Mouse (Mus musculus) spleen, adult 2 months (tissue): ENCODE measurements around the gene Rufy4. TPM values are rescaled to one million over a fixed set of nuclear protein-coding genes. Genes with fewer than 3 reads are reported as not detected.

ENCODE experiments used
- DNase-seq, 2 experiments: peaks; one replicate each; pipeline versions ENCODE4 v3.0.0 to v3.0.0-alpha.2; 2012 to 2021; ENCODE audit warnings: low spot score in 2 of 2, low read depth in 1 of 2
- H3K27ac ChIP-seq: fragments of 200-500 bp; 2 replicates; pipeline ENCODE4 v1.5.1; 2012; ENCODE audit warnings: low read length, inconsistent platforms; ENCODE audit not compliant: insufficient read depth
- H3K27me3 ChIP-seq: fragments of 200-500 bp; 2 replicates; pipeline ENCODE4 v1.6.1; 2012; ENCODE audit warnings: mild to moderate bottlenecking, moderate library complexity, low read length, inconsistent platforms; ENCODE audit not compliant: control insufficient read depth, insufficient read depth
- H3K36me3 ChIP-seq: fragments of 200-500 bp; 2 replicates; pipeline ENCODE4 v1.6.1; 2012; ENCODE audit warnings: mild to moderate bottlenecking, low read length, inconsistent platforms; ENCODE audit not compliant: control insufficient read depth, insufficient read depth
- H3K4me1 ChIP-seq: fragments of 200-500 bp; 2 replicates; pipeline ENCODE4 v1.6.1; 2011; ENCODE audit warnings: inconsistent platforms; ENCODE audit not compliant: control insufficient read depth, insufficient read depth, insufficient read length
- H3K4me3 ChIP-seq: fragments of 200-500 bp; 2 replicates; pipeline ENCODE4 v1.5.1; 2011; ENCODE audit warnings: mild to moderate bottlenecking, inconsistent platforms; ENCODE audit not compliant: insufficient read depth, insufficient read length; ENCODE audit errors: extremely low read depth
- CTCF ChIP-seq: fragments of 200-500 bp; IDR thresholded peaks from 2 replicates; pipeline ENCODE4 v1.5.1; 2011; ENCODE audit warnings: mild to moderate bottlenecking, inconsistent platforms; ENCODE audit not compliant: insufficient read depth, insufficient read length, insufficient replicate concordance; ENCODE audit errors: extremely low read depth
- POLR2A ChIP-seq: fragments of 200-500 bp; IDR thresholded peaks from 2 replicates; pipeline ENCODE4 v1.6.1; 2011; ENCODE audit warnings: low read depth, low read length, inconsistent platforms
- WGBS: fragments of 180-500 bp; shearing (Covaris S2); methylation state at CpG from one replicate; pipeline ENCODE4 v1.1.7; 2018; 5-methylcytosine and 5-hydroxymethylcytosine counted together
- polyA plus RNA-seq: library from polyadenylated mRNA; depleted of rRNA; stranded (reverse); fragments of >200 nt; gene quantifications from 2 replicates; pipeline ENCODE4 v1.2.3, GENCODE M21; 2012

Rufy4 gene
- polyA plus RNA-seq, 1 experiment, result 0.67 TPM

DNA sequence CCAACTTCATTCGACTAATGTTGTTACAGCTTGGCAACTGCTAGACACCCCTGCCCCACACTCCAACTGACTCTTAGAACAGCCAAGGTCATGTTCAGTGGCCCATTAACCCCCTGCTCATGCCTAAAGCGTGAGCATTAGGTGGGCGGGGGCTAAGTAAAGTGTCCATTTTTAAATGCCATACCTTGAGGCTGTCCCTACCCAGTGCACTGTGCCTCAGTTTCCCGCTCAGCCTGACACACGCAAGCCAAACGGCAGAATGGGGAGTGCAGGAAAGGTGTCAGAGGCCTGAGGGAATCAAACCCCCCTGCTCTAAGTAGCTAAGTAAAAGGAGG lies 13.7 kb upstream of the Rufy4 start:
- no peaks in the 10 kb centered on the region for H3K4me1 ChIP-seq

DNA sequence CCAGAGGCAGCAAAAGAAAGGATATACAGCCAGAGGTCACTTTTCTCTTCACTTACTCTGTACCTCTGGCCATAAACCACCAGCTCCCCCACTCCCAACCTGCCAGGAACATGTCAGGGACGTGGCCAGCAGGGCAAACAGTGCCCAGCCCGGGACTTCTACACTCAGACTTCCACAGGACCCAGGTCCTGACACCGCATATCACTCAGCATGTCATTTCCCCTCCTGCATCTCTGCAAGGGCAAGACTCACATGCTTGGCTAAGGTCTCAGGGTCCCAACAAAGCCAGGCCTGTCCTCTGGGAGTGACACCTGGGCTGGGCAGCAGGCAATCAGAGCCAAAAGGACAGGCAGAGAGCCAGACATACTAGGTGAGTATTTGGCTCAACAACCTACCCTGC lies 12.3 kb upstream of the Rufy4 start:
- Histone ChIP-seq H3K4me1 (no peaks in the 10 kb centered on the region), H3K27ac (no peak overlapping the region), H3K4me3 (no peak overlapping the region), H3K27me3 (no peaks in the 10 kb centered on the region), H3K36me3 (no peaks in the 10 kb centered on the region)
- no peak for DNase-seq
- TF ChIP-seq CTCF (no peak), POLR2A (no peak)
- WGBS, result 66% methylated on average over 3 of the region's 3 CpGs

More for the DNA sequence above, 13.7 kb upstream of the Rufy4 start:
- TF ChIP-seq POLR2A (no peak), CTCF (no peak)
- Histone ChIP-seq H3K27me3 (no peaks in the 10 kb centered on the region), H3K4me3 (no peak overlapping the region), H3K27ac (no peak overlapping the region), H3K36me3 (no peaks in the 10 kb centered on the region)
- no peak for DNase-seq
- 84% methylated on average over 6 of the region's 6 CpGs for WGBS

DNA sequence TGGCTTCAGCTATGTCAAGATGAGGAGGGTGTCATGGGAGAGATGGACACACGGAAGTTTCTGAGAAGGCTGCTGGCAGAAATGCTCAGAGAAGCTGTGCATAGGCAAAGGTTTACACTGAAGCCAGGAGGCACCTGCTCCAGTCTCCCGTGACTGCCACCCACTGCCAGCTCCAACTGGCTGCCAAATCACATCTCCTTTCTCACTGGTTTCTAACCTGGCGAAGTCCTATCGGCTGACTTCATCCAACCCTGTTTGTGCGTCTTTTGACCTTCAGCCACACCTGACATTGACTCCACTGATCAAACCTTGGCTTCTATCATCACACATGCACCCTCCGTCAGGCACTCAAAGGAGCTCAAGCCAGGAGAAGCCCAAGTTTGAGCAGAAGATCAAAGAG lies 7.5 kb upstream of the Rufy4 start:
- no peak for TF ChIP-seq CTCF
- TF ChIP-seq POLR2A, result no peak
- 92% methylated on average over 6 of the region's 6 CpGs for WGBS
- DNase-seq, result no peak

DNA sequence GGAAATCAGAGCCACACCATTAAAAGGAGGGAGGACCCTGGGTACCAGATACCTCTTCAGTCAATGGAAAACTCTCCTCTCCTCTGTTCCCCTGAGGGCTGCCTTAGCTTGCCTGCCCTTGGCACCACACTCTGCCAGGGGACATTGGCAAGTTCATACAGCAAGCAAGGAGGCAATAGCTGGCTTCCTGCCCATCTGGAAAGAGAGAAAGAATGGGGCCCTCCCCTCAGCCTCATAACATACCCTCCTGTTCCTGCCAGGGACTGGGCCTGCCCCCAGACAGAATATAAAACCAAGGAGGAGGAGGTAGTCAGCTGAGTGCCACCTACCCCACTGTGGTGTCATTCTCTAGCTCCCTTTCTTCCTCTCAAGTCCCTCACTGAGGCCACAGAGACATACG lies 6.2 kb upstream of the Rufy4 start:
- no peaks in the 10 kb centered on the region for H3K4me1 ChIP-seq
- TF ChIP-seq POLR2A, result no peak
- no peak for TF ChIP-seq CTCF
- no peak overlapping the region for H3K27ac ChIP-seq
- H3K4me3 ChIP-seq, result no peak overlapping the region
- H3K36me3 ChIP-seq, result no peaks in the 10 kb centered on the region
- peaks cover under 1% of the 10 kb centered on the region; the same call in 1 of the 2 replicates for H3K27me3 ChIP-seq
- no peak for DNase-seq
- WGBS, result 65% methylated on average over 1 of the region's 1 CpGs

More for the DNA sequence above, 7.5 kb upstream of the Rufy4 start:
- Histone ChIP-seq H3K4me1 (no peaks in the 10 kb centered on the region), H3K27ac (no peak overlapping the region), H3K36me3 (no peaks in the 10 kb centered on the region), H3K27me3 (no peaks in the 10 kb centered on the region), H3K4me3 (no peak overlapping the region)

DNA sequence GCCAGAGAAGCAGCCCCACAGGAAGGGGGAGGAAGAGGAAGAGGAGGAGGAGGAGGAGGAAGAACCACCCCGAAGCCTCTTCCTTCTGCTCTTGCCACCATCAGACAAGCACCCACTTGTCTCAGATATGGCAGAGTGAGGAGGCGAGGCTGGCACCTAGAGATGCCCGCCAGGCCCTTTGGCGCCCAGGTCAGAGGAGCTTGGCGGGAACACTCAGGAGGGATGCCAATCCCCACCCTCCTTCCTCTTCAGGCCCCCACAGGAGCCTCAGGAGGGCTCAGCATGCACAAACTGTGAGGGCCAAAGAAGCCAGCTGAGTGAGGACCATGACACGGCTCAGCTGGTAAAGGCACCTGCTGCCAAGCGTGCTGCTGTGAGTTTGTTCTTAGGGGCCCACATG lies 4.2 kb upstream of the Rufy4 start:
- H3K27me3 ChIP-seq, result peaks cover 7% of the 10 kb centered on the region
- DNase-seq, result no peak
- H3K27ac ChIP-seq, result no peak overlapping the region
- TF ChIP-seq POLR2A (no peak), CTCF (no peak)
- H3K36me3 ChIP-seq, result no peaks in the 10 kb centered on the region
- H3K4me1 ChIP-seq, result no peaks in the 10 kb centered on the region
- whole genome bisulfite sequencing, result 55% methylated on average over 7 of the region's 7 CpGs
- H3K4me3 ChIP-seq, result no peak overlapping the region

DNA sequence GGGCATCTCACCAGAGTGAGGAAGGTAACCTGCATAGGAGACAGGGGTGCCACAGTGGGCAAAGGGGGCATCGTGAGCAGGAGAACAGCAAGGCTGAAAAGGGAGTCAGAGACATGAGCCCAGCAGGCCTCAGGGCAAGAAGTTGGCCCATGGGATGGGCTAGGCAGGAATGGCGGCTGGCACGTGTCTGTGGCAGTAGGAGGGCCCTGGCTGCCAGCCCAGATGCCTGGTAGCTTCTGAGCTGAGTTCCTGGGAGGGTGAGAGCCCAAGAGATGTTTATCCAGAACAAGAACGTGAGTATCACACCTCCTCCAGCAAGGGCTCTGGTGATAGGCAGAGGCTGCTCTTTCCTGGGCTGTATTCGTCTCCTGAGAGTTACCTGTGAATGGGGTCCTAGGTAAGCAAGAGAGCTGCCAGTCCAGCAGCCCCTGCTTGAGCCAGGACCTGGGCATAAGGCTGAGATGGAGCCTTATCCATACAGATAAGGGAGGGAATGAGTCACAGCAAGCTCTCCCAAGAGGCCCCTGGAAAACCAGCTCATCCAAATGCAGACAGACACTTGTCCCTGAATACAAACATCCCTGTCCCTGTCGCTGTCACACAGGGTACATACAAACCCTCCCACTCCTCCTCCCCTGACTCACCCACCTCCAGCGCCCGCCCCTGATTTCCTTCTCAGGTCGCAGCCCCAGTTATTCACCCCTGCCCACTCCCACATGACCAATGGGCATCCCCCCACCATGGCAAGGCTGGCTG lies 3.3 kb upstream of the Rufy4 start:
- TF ChIP-seq POLR2A, result no peak
- TF ChIP-seq CTCF, result no peak
- H3K27ac ChIP-seq, result no peak overlapping the region
- no peaks in the 10 kb centered on the region for H3K4me1 ChIP-seq
- H3K4me3 ChIP-seq, result no peak overlapping the region
- DNase-seq, result no peak
- H3K27me3 ChIP-seq, result peaks cover 7% of the 10 kb centered on the region
- H3K36me3 ChIP-seq, result no peaks in the 10 kb centered on the region
- WGBS, result 55% methylated on average over 9 of the region's 9 CpGs

DNA sequence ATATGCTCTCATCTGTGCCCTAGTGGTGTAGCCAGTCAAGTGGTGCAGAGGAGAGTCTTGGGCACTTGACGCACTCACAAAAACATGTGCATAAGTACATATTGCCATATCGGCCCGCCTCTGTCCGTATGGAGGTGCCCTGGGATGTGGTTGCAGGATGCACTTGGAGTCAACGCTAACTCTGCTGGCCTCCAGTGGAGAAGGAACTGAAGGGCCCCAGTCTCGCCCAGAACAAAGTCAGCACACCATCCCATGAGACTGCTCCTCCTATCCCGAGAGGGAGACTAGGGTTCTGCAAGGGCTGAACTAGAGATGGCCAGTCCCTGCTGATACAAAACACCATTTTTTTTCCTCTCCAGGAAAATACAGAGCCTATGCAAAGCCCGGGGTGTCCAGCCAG lies 2.1 kb upstream of the Rufy4 start:
- peaks cover 7% of the 10 kb centered on the region for H3K27me3 ChIP-seq
- H3K27ac ChIP-seq, result no peak overlapping the region
- H3K4me3 ChIP-seq, result no peak overlapping the region
- no peaks in the 10 kb centered on the region for H3K36me3 ChIP-seq
- no peak for TF ChIP-seq CTCF
- no peak for TF ChIP-seq POLR2A
- 76% methylated on average over 8 of the region's 8 CpGs for WGBS
- no peak for DNase-seq
- no peaks in the 10 kb centered on the region for H3K4me1 ChIP-seq
